Mouse (Mus musculus): Measurements from ENCODE around the gene Abcd2. TPM values are rescaled to one million over a fixed set of nuclear protein-coding genes. Genes with fewer than 3 reads are reported as not detected.

Gene Abcd2
- polyA plus RNA-seq, 1 experiment, result 0.32 TPM

DNA sequence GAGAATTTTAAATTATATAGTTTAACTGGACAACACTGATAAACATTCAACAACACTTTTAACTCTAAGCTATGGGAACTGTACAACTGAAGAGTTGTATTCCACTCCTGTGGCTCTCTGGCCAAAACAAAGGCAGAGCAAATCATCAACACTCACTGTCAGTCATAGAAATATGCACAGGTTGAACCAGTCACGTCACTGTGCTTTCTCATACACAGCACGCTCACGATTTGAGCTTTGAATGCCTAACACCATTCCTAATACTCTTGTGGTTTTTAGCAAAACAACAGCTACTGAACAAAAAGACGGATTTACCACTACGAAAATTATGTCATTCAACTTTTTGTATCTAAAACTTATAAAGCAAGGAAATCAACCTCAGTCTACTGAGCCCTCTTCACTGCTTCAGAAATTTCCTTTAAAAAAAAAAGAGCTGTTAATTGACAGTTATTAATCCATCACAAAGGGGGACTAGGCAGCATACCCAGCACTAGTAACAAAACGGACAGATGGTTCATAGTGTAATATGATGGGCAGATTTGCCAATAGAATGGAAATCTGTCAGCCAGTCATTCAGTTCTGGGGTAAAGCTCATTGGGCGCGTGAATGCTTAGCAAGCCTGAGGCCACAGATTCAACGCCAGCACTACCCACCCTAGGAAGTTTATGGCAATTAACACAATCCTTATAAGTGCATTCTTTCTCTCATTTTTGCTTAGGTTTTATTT is 20.8 kb downstream of the Abcd2 start:
- TF ChIP-seq MYOG (IDR thresholded peaks at IDR 0.05; ENCODE audit: control insufficient read depth, extremely low read depth, insufficient read length) (no peak), CEBPB (IDR thresholded peaks at IDR 0.05; ENCODE audit: low read depth) (no peak), USF1 (IDR thresholded peaks at IDR 0.05; ENCODE audit: low read depth) (no peak), MYOD1 (IDR thresholded peaks at IDR 0.05; ENCODE audit: control insufficient read depth, insufficient read length, low read depth) (no peak), FOSL1 (IDR thresholded peaks at IDR 0.05; ENCODE audit: insufficient read depth, low read length, poor library complexity, severe bottlenecking) (no peak), MAX (IDR thresholded peaks at IDR 0.05) (no peak), CTCF (IDR thresholded peaks at IDR 0.05; ENCODE audit: control insufficient read depth, insufficient read depth, insufficient read length) (no peak)
- H3K36me3 ChIP-seq (ENCODE audit: control insufficient read depth, insufficient read depth), result no peaks in the 10 kb centered on the region
- no peak overlapping the region for H3ac ChIP-seq (ENCODE audit: control insufficient read depth, insufficient read length, low read depth)

DNA sequence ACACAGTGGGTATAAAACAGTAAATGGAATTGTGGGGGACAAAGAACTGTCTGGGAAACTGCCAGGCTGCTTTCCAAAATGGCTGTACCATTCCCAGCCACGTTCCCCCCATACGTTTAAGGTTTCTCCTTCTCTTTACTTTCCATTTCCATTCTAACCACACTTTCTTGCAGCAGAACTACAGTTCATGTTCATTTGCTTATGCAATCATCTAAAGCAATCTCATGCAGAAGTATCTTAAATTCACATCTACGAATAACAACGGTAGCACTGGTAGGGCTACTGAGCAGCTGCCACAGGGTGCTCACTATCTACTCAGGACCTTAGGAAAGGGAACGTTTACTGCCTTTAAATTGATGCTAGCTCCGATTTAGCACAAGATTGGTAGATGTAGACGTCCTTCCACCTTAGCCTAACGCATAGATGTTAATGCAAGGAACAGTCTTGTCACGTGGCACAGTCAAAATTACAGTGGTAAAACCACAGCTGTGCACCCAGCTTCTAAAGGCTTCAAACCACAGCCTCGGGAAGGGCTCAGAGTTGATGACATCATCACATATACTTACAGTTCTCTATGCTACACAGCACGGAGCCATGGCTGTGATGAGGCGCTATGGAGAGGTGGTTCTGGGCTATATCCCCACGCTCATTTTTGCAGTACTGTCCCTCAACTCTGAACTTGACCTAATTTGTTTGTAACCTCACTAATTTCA is 23.6 kb downstream of the Abcd2 start:
- Histone ChIP-seq H3K36me3 (ENCODE audit: control insufficient read depth, insufficient read depth) (no peaks in the 10 kb centered on the region), H3K4me3 (ENCODE audit: insufficient read depth, poor library complexity, severe bottlenecking) (no peak overlapping the region), H3K27me3 (ENCODE audit: control insufficient read depth, insufficient read depth, insufficient read length) (no peaks in the 10 kb centered on the region), H3K79me2 (ENCODE audit: control insufficient read depth, insufficient read depth) (no peaks in the 10 kb centered on the region), H3K79me3 (ENCODE audit: low read depth) (no peaks in the 10 kb centered on the region), H3ac (ENCODE audit: control insufficient read depth, insufficient read length, low read depth) (no peak overlapping the region)
- TF ChIP-seq MYOD1 (IDR thresholded peaks at IDR 0.05; ENCODE audit: control insufficient read depth, insufficient read length, low read depth), result peak; percentile 16
- TF ChIP-seq MAX (IDR thresholded peaks at IDR 0.05), result peak; percentile 33
- peak; percentile 85 for TF ChIP-seq USF1 (IDR thresholded peaks at IDR 0.05; ENCODE audit: low read depth)
- no peak for TF ChIP-seq CTCF (IDR thresholded peaks at IDR 0.05; ENCODE audit: control insufficient read depth, insufficient read depth, insufficient read length)
- TF ChIP-seq FOSL1 (IDR thresholded peaks at IDR 0.05; ENCODE audit: insufficient read depth, low read length, poor library complexity, severe bottlenecking), result no peak

More for the DNA sequence above, 20.8 kb downstream of the Abcd2 start:
- Histone ChIP-seq H3K4me3 (ENCODE audit: insufficient read depth, poor library complexity, severe bottlenecking) (no peak overlapping the region), H3K79me2 (ENCODE audit: control insufficient read depth, insufficient read depth) (no peaks in the 10 kb centered on the region), H3K79me3 (ENCODE audit: low read depth) (no peaks in the 10 kb centered on the region), H3K27me3 (ENCODE audit: control insufficient read depth, insufficient read depth, insufficient read length) (no peaks in the 10 kb centered on the region)

DNA sequence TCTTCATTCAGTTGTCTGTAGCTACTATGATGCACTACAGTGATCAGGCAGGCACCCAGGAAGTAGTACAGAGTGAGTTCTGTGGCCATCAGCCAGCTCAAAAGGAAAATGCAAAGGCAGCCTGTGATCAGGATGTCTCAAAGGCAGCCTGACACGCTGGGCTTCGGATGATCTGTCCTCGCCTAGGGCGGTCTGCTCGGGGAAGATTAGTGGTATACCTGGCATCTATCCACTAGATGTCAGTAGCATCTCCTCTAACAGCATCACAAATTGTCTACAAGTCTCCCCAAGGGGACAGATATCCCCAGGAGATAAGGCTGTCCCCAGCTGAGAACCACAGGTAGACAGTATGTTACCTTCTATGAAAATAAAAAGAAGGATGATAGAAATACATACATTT is 26.6 kb downstream of the Abcd2 start:
- H3K36me3 ChIP-seq (ENCODE audit: control insufficient read depth, insufficient read depth), result no peaks in the 10 kb centered on the region
- no peaks in the 10 kb centered on the region for H3K27me3 ChIP-seq (ENCODE audit: control insufficient read depth, insufficient read depth, insufficient read length)
- no peaks in the 10 kb centered on the region for H3K79me2 ChIP-seq (ENCODE audit: control insufficient read depth, insufficient read depth)
- no peak overlapping the region for H3ac ChIP-seq (ENCODE audit: control insufficient read depth, insufficient read length, low read depth)
- no peak overlapping the region for H3K4me3 ChIP-seq (ENCODE audit: insufficient read depth, poor library complexity, severe bottlenecking)
- no peaks in the 10 kb centered on the region for H3K79me3 ChIP-seq (ENCODE audit: low read depth)
- TF ChIP-seq USF1 (IDR thresholded peaks at IDR 0.05; ENCODE audit: low read depth) (no peak), MYOD1 (IDR thresholded peaks at IDR 0.05; ENCODE audit: control insufficient read depth, insufficient read length, low read depth) (no peak), MYOG (IDR thresholded peaks at IDR 0.05; ENCODE audit: control insufficient read depth, extremely low read depth, insufficient read length) (no peak), CEBPB (IDR thresholded peaks at IDR 0.05; ENCODE audit: low read depth) (no peak)

DNA sequence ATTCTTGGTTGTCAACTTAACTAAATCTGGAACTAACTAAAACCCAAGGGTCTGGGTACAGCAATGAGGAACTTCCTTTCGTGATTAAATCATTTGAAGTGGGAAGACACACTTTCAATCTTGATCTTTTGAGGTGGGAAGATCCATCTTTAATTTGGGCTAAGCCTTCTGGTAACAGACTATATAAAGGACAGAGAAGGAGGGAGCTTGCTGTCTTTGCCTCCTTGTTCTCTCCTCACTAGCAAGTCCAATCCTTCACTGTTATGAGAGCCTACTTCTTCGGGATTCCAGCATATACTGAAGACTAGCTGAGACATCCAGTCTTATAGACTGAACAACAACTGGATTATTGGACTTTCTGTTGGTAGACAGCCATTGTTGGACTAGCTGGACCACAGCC is 28.1 kb downstream of the Abcd2 start:
- Histone ChIP-seq H3K79me2 (ENCODE audit: control insufficient read depth, insufficient read depth) (no peaks in the 10 kb centered on the region), H3K4me3 (ENCODE audit: insufficient read depth, poor library complexity, severe bottlenecking) (no peak overlapping the region), H3K36me3 (ENCODE audit: control insufficient read depth, insufficient read depth) (no peaks in the 10 kb centered on the region), H3K79me3 (ENCODE audit: low read depth) (no peaks in the 10 kb centered on the region), H3ac (ENCODE audit: control insufficient read depth, insufficient read length, low read depth) (no peak overlapping the region), H3K27me3 (ENCODE audit: control insufficient read depth, insufficient read depth, insufficient read length) (no peaks in the 10 kb centered on the region)
- TF ChIP-seq MYOG (IDR thresholded peaks at IDR 0.05; ENCODE audit: control insufficient read depth, extremely low read depth, insufficient read length) (no peak), USF1 (IDR thresholded peaks at IDR 0.05; ENCODE audit: low read depth) (no peak), FOSL1 (IDR thresholded peaks at IDR 0.05; ENCODE audit: insufficient read depth, low read length, poor library complexity, severe bottlenecking) (no peak), MAX (IDR thresholded peaks at IDR 0.05) (no peak), CEBPB (IDR thresholded peaks at IDR 0.05; ENCODE audit: low read depth) (no peak), MYOD1 (IDR thresholded peaks at IDR 0.05; ENCODE audit: control insufficient read depth, insufficient read length, low read depth) (no peak), CTCF (IDR thresholded peaks at IDR 0.05; ENCODE audit: control insufficient read depth, insufficient read depth, insufficient read length) (no peak)

DNA sequence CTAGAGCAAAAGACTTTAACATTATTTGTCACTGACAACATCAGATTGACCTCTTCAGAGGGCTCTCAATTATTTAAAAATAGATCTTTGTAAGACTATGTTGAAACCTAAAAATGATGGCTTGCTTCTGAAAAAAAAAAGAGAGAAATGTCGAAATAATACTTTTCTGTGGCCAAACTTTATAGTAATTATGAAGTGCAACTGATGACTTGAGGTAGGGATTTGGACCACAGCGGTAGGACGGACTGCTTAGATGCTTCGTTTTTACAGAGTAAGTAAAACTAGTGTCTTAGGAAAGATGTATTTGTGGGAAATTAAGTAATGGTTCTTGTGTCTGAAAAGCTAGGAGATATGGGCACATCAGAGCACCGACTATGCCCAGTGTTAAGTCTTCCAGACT is 30.4 kb downstream of the Abcd2 start:
- TF ChIP-seq CEBPB (IDR thresholded peaks at IDR 0.05; ENCODE audit: low read depth), result no peak
- Histone ChIP-seq H3ac (ENCODE audit: control insufficient read depth, insufficient read length, low read depth) (no peak overlapping the region), H3K79me3 (ENCODE audit: low read depth) (no peaks in the 10 kb centered on the region), H3K79me2 (ENCODE audit: control insufficient read depth, insufficient read depth) (no peaks in the 10 kb centered on the region), H3K27me3 (ENCODE audit: control insufficient read depth, insufficient read depth, insufficient read length) (no peaks in the 10 kb centered on the region), H3K4me3 (ENCODE audit: insufficient read depth, poor library complexity, severe bottlenecking) (no peak overlapping the region), H3K36me3 (ENCODE audit: control insufficient read depth, insufficient read depth) (no peaks in the 10 kb centered on the region)

DNA sequence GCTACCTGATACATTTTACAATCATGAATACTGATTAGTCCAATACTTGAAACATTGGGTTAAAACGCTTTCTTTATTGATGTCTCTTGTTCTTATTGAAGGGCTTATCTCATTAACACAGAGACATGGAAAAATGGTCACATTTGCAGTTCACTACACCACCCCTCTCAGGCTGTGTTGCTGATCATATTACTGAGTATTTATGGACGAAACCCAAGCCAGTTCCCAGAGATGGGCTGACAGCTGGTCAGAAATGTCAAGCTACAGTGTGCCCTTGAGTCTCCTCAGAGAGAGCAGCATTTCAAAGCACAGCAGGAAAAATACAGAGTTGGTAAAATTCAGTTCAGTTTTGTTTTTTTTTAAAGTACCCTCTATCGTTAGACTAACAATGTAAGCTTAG is 38.3 kb downstream of the Abcd2 start:
- no peak for TF ChIP-seq CEBPB (IDR thresholded peaks at IDR 0.05; ENCODE audit: low read depth)
- peak; percentile 87 for TF ChIP-seq MYOD1 (IDR thresholded peaks at IDR 0.05; ENCODE audit: control insufficient read depth, insufficient read length, low read depth)
- H3K4me3 ChIP-seq (ENCODE audit: insufficient read depth, poor library complexity, severe bottlenecking), result no peak overlapping the region
- no peaks in the 10 kb centered on the region for H3K79me2 ChIP-seq (ENCODE audit: control insufficient read depth, insufficient read depth)
- H3K36me3 ChIP-seq (ENCODE audit: control insufficient read depth, insufficient read depth), result no peaks in the 10 kb centered on the region
- H3K27me3 ChIP-seq (ENCODE audit: control insufficient read depth, insufficient read depth, insufficient read length), result no peaks in the 10 kb centered on the region
- H3K79me3 ChIP-seq (ENCODE audit: low read depth), result no peaks in the 10 kb centered on the region
- H3ac ChIP-seq (ENCODE audit: control insufficient read depth, insufficient read length, low read depth), result no peak overlapping the region

Measured in C2C12 (cell line).